Mouse (Mus musculus) C2C12 (cell line): ENCODE data around the gene Coa5. TPM values are rescaled to one million over a fixed set of nuclear protein-coding genes. Genes with fewer than 3 reads are reported as not detected.

ENCODE experiments used
- H3K27me3 ChIP-seq: one replicate; pipeline ENCODE4 v1.6.1; 2011; ENCODE audit not compliant: control insufficient read depth, insufficient read depth, insufficient read length
- H3K36me3 ChIP-seq: one replicate; pipeline ENCODE4 v1.6.1; 2011; ENCODE audit not compliant: control insufficient read depth, insufficient read depth
- H3K4me3 ChIP-seq: one replicate; pipeline ENCODE4 v1.5.1; 2011; ENCODE audit warnings: mild to moderate bottlenecking, control low read depth; ENCODE audit not compliant: poor library complexity, insufficient read depth, severe bottlenecking
- H3K79me2 ChIP-seq: one replicate; pipeline ENCODE4 v1.6.1; 2011; ENCODE audit not compliant: control insufficient read depth, insufficient read depth
- H3K79me3 ChIP-seq: one replicate; pipeline ENCODE4 v1.6.1; 2011; ENCODE audit warnings: low read depth, control low read depth
- H3ac ChIP-seq: one replicate; pipeline ENCODE3; 2011; ENCODE audit warnings: low read depth; ENCODE audit not compliant: control insufficient read depth, insufficient read length
- CEBPB ChIP-seq: IDR thresholded peaks from one replicate; pipeline ENCODE4 v1.6.1; 2011; ENCODE audit warnings: low read depth, mild to moderate bottlenecking, control low read depth, moderate library complexity
- CTCF ChIP-seq: IDR thresholded peaks from one replicate; pipeline ENCODE4 v1.5.1; 2011; ENCODE audit not compliant: control insufficient read depth, insufficient read depth, insufficient read length
- FOSL1 ChIP-seq: IDR thresholded peaks from one replicate; pipeline ENCODE4 v1.8.0; 2011; ENCODE audit warnings: mild to moderate bottlenecking, low read length; ENCODE audit not compliant: poor library complexity, insufficient read depth, severe bottlenecking
- MAX ChIP-seq: IDR thresholded peaks from one replicate; pipeline ENCODE4 v1.6.1; 2011; ENCODE audit warnings: mild to moderate bottlenecking, control low read depth
- MYOD1 ChIP-seq: IDR thresholded peaks from one replicate; pipeline ENCODE4 v1.6.1; 2011; ENCODE audit warnings: low read depth; ENCODE audit not compliant: control insufficient read depth, insufficient read length
- MYOG ChIP-seq: IDR thresholded peaks from one replicate; pipeline ENCODE4 v1.6.1; 2011; ENCODE audit not compliant: control insufficient read depth, insufficient read length; ENCODE audit errors: extremely low read depth
- USF1 ChIP-seq: IDR thresholded peaks from one replicate; pipeline ENCODE4 v1.6.1; 2011; ENCODE audit warnings: low read depth, mild to moderate bottlenecking, control low read depth, moderate library complexity
- polyA plus RNA-seq: library from polyadenylated mRNA; unstranded; fragments of >200 nt; fragmentation: generic; extraction: Trizol; gene quantifications from one replicate; pipeline ENCODE4 v1.2.1, GENCODE M21; 2012; ENCODE audit warnings: missing spikeins

The Coa5 gene
- polyA plus RNA-seq, 1 experiment, result 33.9 TPM

DNA sequence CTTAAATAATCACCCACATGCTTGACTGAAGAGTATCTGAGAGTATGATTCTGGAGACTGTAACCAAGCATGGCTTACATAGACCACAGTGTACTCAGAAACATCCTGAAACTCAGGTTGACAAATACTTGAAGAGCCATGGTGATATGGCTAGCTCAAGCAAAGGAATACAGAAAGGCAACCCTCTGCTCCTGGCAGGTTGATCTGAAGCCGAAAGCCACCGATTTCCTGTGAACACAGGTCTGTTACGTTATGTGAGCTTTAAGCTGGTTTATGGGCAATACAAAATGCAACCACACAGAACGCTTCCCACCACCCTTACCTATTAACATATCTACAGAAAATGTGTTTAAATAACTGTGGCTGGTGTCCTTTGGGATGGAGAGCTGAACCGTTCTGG lies 39.1 kb upstream of the Coa5 start:
- H3K79me2 ChIP-seq, result no peaks in the 10 kb centered on the region
- H3ac ChIP-seq, result no peak overlapping the region
- no peak for TF ChIP-seq MYOD1
- no peak for TF ChIP-seq USF1
- no peak for TF ChIP-seq CTCF
- TF ChIP-seq MAX, result no peak
- no peak for TF ChIP-seq FOSL1
- no peak for TF ChIP-seq MYOG
- no peak for TF ChIP-seq CEBPB
- no peaks in the 10 kb centered on the region for H3K36me3 ChIP-seq
- H3K27me3 ChIP-seq, result no peaks in the 10 kb centered on the region
- H3K79me3 ChIP-seq, result no peaks in the 10 kb centered on the region
- H3K4me3 ChIP-seq, result no peak overlapping the region

DNA sequence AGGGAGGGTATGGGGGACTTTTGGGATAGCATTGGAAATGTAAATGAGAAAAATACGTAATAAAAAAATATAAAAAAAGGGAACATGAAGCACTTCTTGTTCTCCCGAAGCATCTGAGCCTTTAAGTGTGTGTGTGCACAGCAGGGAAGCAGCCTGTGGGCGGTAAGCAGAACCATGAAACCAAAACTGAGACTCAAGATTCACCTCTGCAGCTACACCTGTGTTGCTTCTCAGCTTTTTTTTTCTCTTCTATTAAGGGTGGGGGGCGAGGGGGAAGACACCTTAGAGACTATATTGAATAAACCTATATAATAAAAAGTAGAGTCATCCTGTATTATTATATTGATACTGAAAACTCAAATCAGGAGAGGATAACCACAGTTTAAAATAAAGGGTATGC lies 37.9 kb upstream of the Coa5 start:
- H3K4me3 ChIP-seq, result no peak overlapping the region
- H3ac ChIP-seq, result no peak overlapping the region
- no peak for TF ChIP-seq MYOD1
- no peak for TF ChIP-seq MYOG
- no peak for TF ChIP-seq USF1

DNA sequence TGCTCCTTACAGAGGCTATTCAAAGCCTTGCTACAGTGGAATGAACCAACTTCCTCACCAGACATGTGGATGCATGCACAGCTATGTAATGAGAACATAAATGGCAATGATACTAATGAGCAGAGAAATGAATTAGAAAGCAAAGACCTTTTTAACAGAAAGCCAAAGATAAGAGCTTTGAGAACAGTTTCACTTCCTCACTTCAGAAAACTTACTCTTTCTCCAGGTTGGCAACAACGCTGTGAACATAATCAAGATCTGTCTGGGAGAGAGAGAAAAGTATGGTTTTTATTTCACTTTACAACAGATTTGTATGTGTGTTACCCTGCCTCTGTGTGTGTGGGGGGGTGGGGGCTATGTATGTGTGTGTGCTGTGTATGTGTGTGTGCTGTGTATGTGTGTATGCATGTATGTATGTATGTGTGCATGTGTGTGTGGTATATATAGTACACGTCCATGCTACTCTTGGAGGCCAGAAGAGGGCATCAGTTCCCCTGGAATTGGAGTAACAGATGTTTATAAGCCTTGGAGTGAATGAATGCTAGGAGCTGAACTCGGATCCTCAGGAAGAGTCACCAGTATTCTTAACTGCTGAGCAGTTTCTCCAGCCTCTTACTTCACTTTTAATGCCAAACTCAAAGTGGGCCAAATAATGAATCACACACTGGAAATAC lies 36.6 kb upstream of the Coa5 start:
- H3K36me3 ChIP-seq, result no peaks in the 10 kb centered on the region
- H3K27me3 ChIP-seq, result no peaks in the 10 kb centered on the region
- H3K79me2 ChIP-seq, result no peaks in the 10 kb centered on the region
- H3ac ChIP-seq, result no peak overlapping the region
- no peaks in the 10 kb centered on the region for H3K79me3 ChIP-seq
- no peak overlapping the region for H3K4me3 ChIP-seq
- TF ChIP-seq FOSL1 (no peak), CEBPB (no peak), USF1 (no peak), MYOD1 (no peak), CTCF (no peak), MAX (no peak), MYOG (no peak)

More for the DNA sequence above, 37.9 kb upstream of the Coa5 start:
- Histone ChIP-seq H3K27me3 (no peaks in the 10 kb centered on the region), H3K79me3 (no peaks in the 10 kb centered on the region), H3K79me2 (no peaks in the 10 kb centered on the region), H3K36me3 (no peaks in the 10 kb centered on the region)

DNA sequence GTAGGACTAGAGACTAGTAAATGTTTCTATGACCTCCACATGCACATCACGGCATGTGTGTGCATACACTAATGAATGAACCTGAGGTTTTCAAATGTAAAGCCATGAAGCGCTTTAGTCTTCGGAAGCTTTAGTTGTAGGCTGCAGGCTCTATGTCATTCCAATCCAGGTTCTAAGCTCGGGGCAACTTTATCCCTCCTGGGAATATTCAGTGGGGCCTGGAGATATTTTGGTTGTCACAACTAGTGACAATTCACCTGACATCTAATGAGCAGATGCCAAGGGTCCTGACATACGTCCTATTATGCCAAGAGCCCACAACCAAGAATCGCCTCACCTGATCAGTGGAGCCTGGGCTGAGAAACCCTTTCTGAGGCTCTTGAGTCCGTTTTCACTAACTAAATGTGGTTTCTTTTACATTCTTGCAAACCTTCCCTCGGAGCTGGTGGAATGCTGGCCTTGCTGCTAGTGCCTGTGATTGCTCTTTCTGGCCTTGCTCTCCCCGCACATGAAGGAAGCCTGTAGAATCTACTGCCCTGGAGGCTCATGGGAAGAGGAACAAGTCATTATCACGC lies 35.1 kb upstream of the Coa5 start:
- Histone ChIP-seq H3K79me3 (no peaks in the 10 kb centered on the region), H3K36me3 (no peaks in the 10 kb centered on the region), H3K27me3 (no peaks in the 10 kb centered on the region), H3K79me2 (no peaks in the 10 kb centered on the region), H3K4me3 (no peak overlapping the region), H3ac (no peak overlapping the region)
- TF ChIP-seq USF1 (no peak), CTCF (no peak), MYOD1 (no peak), MYOG (no peak), FOSL1 (no peak)

DNA sequence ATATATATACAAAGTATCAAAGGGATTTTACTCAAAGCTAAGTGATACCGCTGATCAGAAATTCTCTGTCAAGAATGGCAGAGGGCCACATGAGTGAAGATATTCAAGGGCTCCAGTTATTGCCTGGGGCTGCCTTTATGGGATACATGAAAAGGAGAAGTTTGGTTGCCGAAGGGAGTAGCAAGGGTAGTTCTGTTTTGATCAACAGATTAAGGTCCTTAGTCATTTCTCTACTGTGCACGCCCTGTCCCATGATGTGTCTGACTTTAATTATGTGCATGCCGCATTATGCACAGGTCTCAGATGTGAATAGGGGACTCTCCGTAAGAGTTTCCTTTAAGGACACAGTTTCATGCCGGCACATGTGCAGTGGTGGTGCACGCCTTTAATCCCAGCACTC lies 27.6 kb upstream of the Coa5 start:
- H3K4me3 ChIP-seq, result no peak overlapping the region
- no peaks in the 10 kb centered on the region for H3K36me3 ChIP-seq
- no peaks in the 10 kb centered on the region for H3K79me2 ChIP-seq
- no peaks in the 10 kb centered on the region for H3K27me3 ChIP-seq
- H3K79me3 ChIP-seq, result no peaks in the 10 kb centered on the region
- no peak for TF ChIP-seq MYOG
- no peak for TF ChIP-seq MYOD1
- no peak for TF ChIP-seq USF1
- TF ChIP-seq CEBPB, result no peak
- no peak overlapping the region for H3ac ChIP-seq

DNA sequence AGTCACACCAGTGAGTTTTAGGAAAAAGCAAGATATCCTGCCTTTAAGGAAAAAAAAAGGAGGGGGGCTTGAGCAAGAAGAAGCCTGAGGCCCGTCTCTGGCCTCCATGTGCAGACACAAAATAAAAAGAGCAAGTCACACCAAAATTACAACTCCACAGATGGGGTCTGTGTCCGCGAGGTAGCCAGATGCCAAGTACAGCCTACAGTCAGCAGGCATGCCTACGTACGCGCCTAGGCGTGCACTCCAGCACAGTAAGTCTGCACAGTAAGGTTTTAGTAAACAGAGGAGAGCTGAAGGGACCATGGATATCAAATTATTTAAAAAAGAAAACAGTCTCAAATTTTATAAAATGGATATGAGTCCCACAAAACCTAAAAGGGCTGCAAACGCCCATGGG lies 21.4 kb upstream of the Coa5 start:
- Histone ChIP-seq H3K79me3 (no peaks in the 10 kb centered on the region), H3K27me3 (peaks cover 4% of the 10 kb centered on the region), H3ac (no peak overlapping the region), H3K36me3 (no peaks in the 10 kb centered on the region), H3K79me2 (no peaks in the 10 kb centered on the region), H3K4me3 (no peak overlapping the region)
- TF ChIP-seq MYOG, result no peak
- TF ChIP-seq CTCF, result no peak
- TF ChIP-seq MAX, result no peak
- TF ChIP-seq MYOD1, result no peak
- no peak for TF ChIP-seq USF1
- no peak for TF ChIP-seq FOSL1
- no peak for TF ChIP-seq CEBPB
